Mouse (Mus musculus): ENCODE measurements around the gene Vmn1r66.
"Not testable (repeated sequence)": the region's sequence is repeated elsewhere in the genome, so short reads cannot be mapped to it uniquely, and the experiment has no call there.

The Vmn1r66 gene

GRCm38 (mm10) chr7:10277906-10278305, at the start of gene Vmn1r66:
Gene Vmn1r66 (minus strand): TSS chr7:10278006.
- no peak for DNase-seq (ENCODE audit: low read depth in 2 of 2, low spot score in 2 of 2)

DNA sequence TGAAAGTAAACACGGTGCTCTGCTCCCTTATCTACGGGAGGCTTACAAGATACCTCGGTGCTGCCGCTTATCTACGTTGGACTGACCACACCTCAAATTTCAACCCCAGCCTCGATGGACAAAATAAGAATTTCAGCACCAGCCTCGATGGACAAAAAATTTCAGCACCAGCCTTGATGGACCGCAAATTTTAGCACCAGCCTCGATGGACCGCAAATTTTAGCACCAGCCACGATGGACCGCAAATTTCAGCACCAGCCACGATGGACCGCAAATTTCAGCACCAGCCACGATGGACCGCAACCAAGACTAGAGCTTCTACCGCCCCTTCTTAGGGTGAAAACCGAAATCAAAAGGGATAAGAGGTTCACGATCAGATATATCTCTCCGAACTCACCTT, 47.7 kb upstream of the Vmn1r66 start:
- DNase-seq (ENCODE audit: low read depth in 2 of 2, low spot score in 2 of 2): not testable (repeated sequence)

DNA sequence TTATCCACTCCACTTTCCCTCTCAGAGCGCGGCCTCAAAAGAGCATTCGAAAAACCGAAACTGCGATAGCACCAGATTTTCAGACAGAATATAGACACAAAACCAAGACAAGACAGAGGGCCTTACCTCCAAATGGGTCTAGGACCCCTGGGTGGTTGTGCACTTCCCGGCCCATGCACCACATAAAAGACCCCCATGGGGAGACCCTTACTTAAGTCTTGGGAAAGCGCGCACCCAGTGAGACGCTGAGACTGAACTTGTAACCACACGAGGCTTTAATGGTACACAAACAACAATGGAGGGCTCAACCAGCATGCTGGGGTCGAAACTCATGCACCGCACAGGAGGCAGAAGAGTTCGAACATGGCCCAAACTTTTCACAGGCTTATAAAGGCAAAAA, 25.7 kb downstream of the Vmn1r66 start:
- no peak for DNase-seq (ENCODE audit: low read depth in 2 of 2, low spot score in 2 of 2)

- no peak for DNase-seq (ENCODE audit: low read depth in 2 of 2, low spot score in 2 of 2)
These were observed 28.7 kb downstream of the Vmn1r66 start for GRCm38 (mm10) chr7:10249146-10249545.
